Mouse (Mus musculus): ENCODE measurements around the gene Acbd3.

DNA sequence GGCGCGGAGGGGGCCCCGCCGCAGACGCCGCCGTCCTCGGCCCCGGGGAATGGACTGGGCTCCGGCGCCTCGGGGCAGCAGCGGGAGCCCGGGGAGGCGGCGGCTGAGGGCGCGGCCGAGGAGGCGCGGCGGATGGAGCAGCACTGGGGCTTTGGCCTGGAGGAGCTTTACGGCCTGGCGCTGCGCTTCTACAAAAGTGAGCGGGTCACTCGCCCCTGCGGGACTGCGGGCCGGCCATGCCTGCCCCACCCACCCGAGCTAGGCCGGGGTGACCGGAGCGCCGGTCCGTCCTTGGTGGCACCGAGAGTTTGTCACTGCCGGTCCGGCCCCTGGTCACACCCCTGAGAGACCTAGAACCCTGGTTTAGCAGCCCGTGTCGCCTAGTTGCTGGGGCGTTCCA lies 340 bp downstream of the Acbd3 start:
- TF ChIP-seq CTCF (IDR thresholded peaks at IDR 0.05; ENCODE audit: low read depth, low read length) (no peak), EP300 (IDR thresholded peaks at IDR 0.05; ENCODE audit: insufficient read depth, low read depth, low read length) (no peak), POLR2A (IDR thresholded peaks at IDR 0.05; ENCODE audit: insufficient read depth, low read length) (no peak)

All from ES-Bruce4 (cell line).